Mouse (Mus musculus) small intestine, adult 2 months (tissue): ENCODE results near the gene Slpi.

Experiments used
- CTCF ChIP-seq: fragments of 200-500 bp; IDR thresholded peaks from 2 replicates; pipeline ENCODE4 v1.5.1; 2012; ENCODE audit warnings: low read depth, mild to moderate bottlenecking, control low read depth, inconsistent platforms, low read length, moderate library complexity, mixed read lengths; ENCODE audit not compliant: insufficient replicate concordance, insufficient read length; ENCODE audit errors: extremely low read depth
- POLR2A ChIP-seq: fragments of 200-500 bp; IDR thresholded peaks from 2 replicates; pipeline ENCODE4 v1.6.1; 2012; ENCODE audit warnings: low read depth, mild to moderate bottlenecking, control low read depth, inconsistent platforms, low read length, moderate library complexity

- TF ChIP-seq POLR2A (no peak), CTCF (no peak)
These were observed 45.8 kb upstream of the Slpi start for GRCm38 (mm10) chr2:164434681-164435080.
